Mouse (Mus musculus) gastrocnemius, postnatal 25 days (tissue): Measurements from ENCODE around the gene Rnf227. TPM values are rescaled to one million over a fixed set of nuclear protein-coding genes. Genes with fewer than 3 reads are reported as not detected.
A peak's percentile ranks its signal among the peaks of the same experiment; 100 is the strongest.

Experiments used
- DNase-seq: peaks from one replicate; pipeline ENCODE4 v3.0.0; 2022
- total RNA-seq, 2 experiments: library from RNA; stranded (reverse); gene quantifications; 1 replicate in 1 of 2; 2 replicates in 1 of 2; pipeline ENCODE4 v1.2.3; 2021

Gene Rnf227
- total RNA-seq, 2 experiments from 2014 or later: 0.35 TPM; not detected in 1

- no peak for DNase-seq
These were observed 32.0 kb downstream of the Rnf227 start for GRCm38 (mm10) chr11:69372056-69372779.

DNA sequence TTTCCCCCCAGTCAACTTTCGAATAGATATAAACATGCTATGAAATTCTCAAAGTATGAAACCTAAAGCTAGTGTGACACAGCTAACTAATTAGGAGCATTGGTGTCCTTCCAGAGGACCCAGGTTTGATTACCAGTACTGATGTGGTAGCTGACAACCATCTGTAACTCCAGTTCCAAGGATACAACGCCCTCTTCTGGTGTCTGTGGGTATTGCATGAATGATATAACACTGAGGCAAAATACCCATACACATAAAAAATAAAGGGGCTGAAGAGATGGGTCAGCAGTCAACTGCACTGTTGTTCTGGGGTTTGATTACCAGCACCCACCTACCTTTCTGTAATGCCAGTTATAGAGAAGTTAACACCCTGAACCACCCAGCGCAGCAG lies 32.5 kb downstream of the Rnf227 start:
- no peak for DNase-seq

- DNase-seq: no peak
These were observed 33.1 kb downstream of the Rnf227 start for GRCm38 (mm10) chr11:69373223-69373965.

- no peak for DNase-seq
These were observed 35.4 kb downstream of the Rnf227 start for GRCm38 (mm10) chr11:69375646-69376045.

- DNase-seq: no peak
These were observed 37.5 kb downstream of the Rnf227 start for GRCm38 (mm10) chr11:69377766-69378165.

DNA sequence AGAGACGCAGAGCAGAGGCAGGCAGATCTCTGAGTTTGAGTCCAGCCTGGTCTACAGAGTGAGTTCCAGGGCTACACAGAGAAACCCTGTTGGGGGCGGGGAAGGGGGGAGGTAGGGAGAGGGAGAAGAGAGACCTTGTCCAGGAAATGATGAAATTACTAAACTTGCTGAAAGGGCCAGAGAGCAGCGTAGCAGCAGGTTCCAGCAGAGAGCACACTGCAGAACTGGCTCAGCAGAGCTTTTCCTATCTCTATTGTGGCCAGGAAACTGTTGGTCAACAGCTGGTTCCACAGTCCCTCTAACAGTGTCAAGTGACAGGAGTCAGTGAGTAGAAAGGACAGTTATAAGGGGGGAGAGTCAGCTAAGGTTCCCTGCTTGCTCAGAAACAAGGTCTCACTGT lies 39.3 kb downstream of the Rnf227 start:
- DNase-seq: no peak

- no peak for DNase-seq
These were observed 41.1 kb downstream of the Rnf227 start for GRCm38 (mm10) chr11:69381356-69381755.

- peak; percentile 61 for DNase-seq
These were observed 42.3 kb downstream of the Rnf227 start for GRCm38 (mm10) chr11:69382478-69383105.

GRCm38 (mm10) chr11:69384979-69385378 lies 44.7 kb downstream of the Rnf227 start:
- no peak for DNase-seq

- DNase-seq: no peak
These were observed 46.5 kb downstream of the Rnf227 start for GRCm38 (mm10) chr11:69386758-69387157.

GRCm38 (mm10) chr11:69388680-69389079 lies 48.4 kb downstream of the Rnf227 start:
- DNase-seq: no peak

DNA sequence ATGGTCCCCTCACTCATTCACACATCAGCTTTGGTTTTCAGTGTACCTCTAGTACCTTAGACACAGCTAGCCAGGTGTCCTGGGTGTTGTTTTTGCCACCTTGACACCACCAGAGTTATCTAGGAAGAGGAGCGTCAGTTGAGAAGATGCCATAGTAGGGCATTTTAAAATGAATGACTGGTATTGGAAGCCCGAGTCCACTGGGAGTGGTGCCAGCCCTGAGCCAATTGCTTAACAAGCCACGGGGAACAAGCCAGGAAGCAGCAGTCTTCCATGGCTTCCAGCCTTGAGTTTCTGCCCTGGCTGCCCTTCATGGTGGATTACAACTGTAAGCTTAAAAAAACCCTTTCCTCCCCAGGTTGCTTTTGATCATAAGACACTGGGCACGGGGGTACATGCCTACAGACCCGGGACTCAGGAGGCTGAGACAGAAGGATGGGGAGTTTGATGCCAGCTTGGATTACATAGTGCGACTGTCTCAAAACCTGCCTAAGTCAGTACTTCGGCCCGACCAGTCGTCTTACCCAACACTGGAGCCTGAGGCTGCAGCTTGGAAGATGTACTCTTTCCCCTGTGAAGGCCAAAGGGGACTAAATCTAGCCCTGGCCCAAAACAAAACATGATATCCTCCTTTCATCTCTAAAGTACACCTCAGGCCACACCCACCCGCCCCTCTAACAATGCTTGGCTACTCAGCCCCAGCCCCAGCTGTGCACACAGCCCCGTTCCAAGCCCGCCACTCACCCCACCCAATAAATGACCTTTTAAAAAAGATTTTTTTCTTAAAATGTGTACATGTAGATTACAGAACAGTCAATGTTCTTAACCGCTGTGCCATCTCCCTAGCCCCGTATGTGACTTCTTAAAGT lies 49.5 kb downstream of the Rnf227 start:
- DNase-seq: no peak

GRCm38 (mm10) chr11:69390400-69391034 lies 50.3 kb downstream of the Rnf227 start:
- no peak for DNase-seq

Other genes with a start within 250 kb of the Rnf227 start
- gene Per1, start 245.2 kb upstream of the Rnf227 start, total RNA-seq: 10 to 100 TPM; 21.0 to 50.8 TPM
- not detected for gene Hes7, start 220.1 kb upstream of the Rnf227 start, total RNA-seq
- gene 9130213A22Rik, start 217.9 kb upstream of the Rnf227 start, total RNA-seq: under 1 TPM in 1 of 2 experiments, not detected in 1; 0.21 TPM
- gene Aloxe3, start 214.6 kb upstream of the Rnf227 start, total RNA-seq: not detected
- gene Alox12b, start 183.5 kb upstream of the Rnf227 start, total RNA-seq: under 1 TPM in 1 of 2 experiments, not detected in 1; 0.18 TPM
- not detected for gene Alox8, start 142.6 kb upstream of the Rnf227 start, total RNA-seq
- not detected for gene Gucy2e, start 103.4 kb upstream of the Rnf227 start, total RNA-seq
- 1 to 10 TPM; 1.2 to 2.5 TPM for gene Cntrob, start 16.7 kb upstream of the Rnf227 start, total RNA-seq
- 10 to 100 TPM; 39.6 to 48.3 TPM for gene Trappc1, start 16.5 kb upstream of the Rnf227 start, total RNA-seq
- under 1 TPM in 1 of 2 experiments, not detected in 1; 0.13 TPM for gene Kcnab3, start 14.2 kb upstream of the Rnf227 start, total RNA-seq
- 10 to 100 TPM; 12.0 to 13.9 TPM for gene Chd3, start 28.9 kb downstream of the Rnf227 start, total RNA-seq
- 10 to 100 TPM; 60.4 to 65.0 TPM for gene Naa38, start 55.0 kb downstream of the Rnf227 start, total RNA-seq
- 10 to 100 TPM; 26.5 to 26.9 TPM for gene Cyb5d1, start 55.2 kb downstream of the Rnf227 start, total RNA-seq
- 1 to 10 TPM; 6.1 to 7.0 TPM for gene Tmem88, start 57.8 kb downstream of the Rnf227 start, total RNA-seq
- 10 to 100 TPM; 23.9 to 27.7 TPM for gene Kdm6b, start 73.2 kb downstream of the Rnf227 start, total RNA-seq
- gene Dnah2, start 208.6 kb downstream of the Rnf227 start, total RNA-seq: under 1 TPM; 0.03 to 0.48 TPM
- under 1 TPM; 0.35 to 0.69 TPM for gene Efnb3, start 219.7 kb downstream of the Rnf227 start, total RNA-seq
- gene Wrap53, start 239.8 kb downstream of the Rnf227 start, total RNA-seq: 1 to 10 TPM; 3.4 to 3.7 TPM
- 10 to 100 TPM; 12.2 to 12.7 TPM for gene Trp53, start 239.9 kb downstream of the Rnf227 start, total RNA-seq